Mouse (Mus musculus): ENCODE data around the gene Rnf208. TPM values are rescaled to one million over a fixed set of nuclear protein-coding genes. Genes with fewer than 3 reads are reported as not detected.

Gene Rnf208
- total and polyA plus RNA-seq, 3 experiments: 0.22 to 54.7 (median 18.4) TPM

DNA sequence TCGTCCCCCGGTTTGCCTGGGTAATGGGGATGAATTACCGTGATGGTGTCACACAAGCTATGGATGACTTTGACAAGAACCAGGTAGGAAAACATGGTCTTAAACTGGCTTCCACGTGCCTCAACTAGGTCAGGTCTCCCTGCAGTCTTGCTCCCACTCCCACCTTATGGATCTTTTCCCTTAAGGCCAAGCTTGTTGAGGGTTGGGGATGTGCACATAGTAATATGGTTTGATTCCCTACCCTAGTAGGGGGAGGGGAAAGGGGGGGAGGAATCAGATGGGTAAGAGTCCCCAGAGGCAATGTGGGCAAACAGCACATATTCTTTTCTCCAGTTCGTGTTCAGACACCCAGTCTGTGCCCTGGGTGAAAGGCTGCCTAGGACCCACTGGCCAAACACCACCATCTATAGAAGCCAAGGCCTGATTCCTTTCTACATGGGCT, 20.7 kb upstream of the Rnf208 start:
- Histone ChIP-seq H3K9me3 (replicated peaks) (no peaks in the 10 kb centered on the region), H3K4me1 (ENCODE audit: insufficient read depth, low read depth, low read length) (peaks cover 24% of the 10 kb centered on the region), H3K27me3 (ENCODE audit: insufficient read depth, low read length) (0 out of 2 replicates have a peak, but pooled peaks cover 3% of the 10 kb centered on the region), H3K36me3 (replicated peaks) (peaks cover 30% of the 10 kb centered on the region), H3K4me3 (ENCODE audit: low read depth, low read length) (no peak overlapping the region)
- DNase-seq (ENCODE audit: low spot score) (no peak), ATAC-seq (ENCODE audit: extremely low read depth, insufficient number of reproducible peaks, low FRiP score, poor library complexity, severe bottlenecking) (no peak)
- peak; percentile 89; the same call in 1 of the 2 replicates for TF ChIP-seq POLR2AphosphoS5 (IDR thresholded peaks at IDR 0.05; ENCODE audit: insufficient replicate concordance, low read depth, low read length)
- TF ChIP-seq TAL1 (conservative IDR thresholded peaks at IDR 0.05; ENCODE audit: low read depth, low read length): no peak
- TF ChIP-seq GATA2 (IDR thresholded peaks at IDR 0.05; ENCODE audit: borderline replicate concordance, low read depth, low read length): no peak

DNA sequence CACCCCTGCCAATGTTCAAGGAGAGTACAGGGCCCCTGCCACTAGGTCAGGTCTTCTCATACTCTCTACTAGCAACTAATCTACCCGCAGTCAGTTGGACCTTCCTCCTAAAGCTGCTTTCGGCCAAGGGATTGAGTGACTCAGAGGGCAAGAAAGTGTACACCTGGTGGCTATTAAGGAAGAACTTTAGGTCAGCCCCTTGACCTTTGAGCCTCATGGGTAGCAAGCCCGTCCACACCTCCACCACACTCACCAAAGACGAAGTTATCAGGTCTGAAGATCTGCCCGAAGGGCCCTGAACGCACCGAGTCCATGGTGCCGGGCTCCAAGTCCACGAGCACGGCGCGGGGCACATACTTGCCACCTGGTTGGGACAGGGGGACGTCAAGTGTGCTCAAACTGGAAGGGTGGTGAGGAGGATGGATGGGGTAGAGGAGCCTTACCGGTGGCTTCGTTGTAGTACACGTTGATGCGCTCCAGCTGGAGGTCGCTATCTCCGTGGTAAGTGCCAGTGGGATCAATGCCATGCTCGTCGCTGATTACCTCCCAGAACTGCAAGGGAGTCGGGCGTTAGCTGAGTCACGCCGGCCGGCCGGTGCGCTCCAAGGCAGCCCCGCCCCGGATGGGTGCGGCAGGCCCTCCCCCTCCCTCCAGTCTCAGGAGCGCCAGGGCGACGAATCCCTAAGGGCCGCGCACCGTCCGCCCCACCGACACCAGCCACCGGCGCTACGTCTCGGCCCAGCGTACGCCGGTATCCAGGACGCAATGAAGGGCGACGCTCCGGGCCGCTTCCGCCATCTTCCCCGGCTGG, 18.2 kb upstream of the Rnf208 start:
- no peaks in the 10 kb centered on the region for H3K27me3 ChIP-seq (ENCODE audit: insufficient read depth, low read length)
- H3K9me3 ChIP-seq (replicated peaks): no peaks in the 10 kb centered on the region
- DNase-seq (ENCODE audit: low spot score) (peak; percentile 91), ATAC-seq (ENCODE audit: extremely low read depth, insufficient number of reproducible peaks, low FRiP score, poor library complexity, severe bottlenecking) (no peak)
- peak overlapping the region; percentile 93 for H3K4me3 ChIP-seq (ENCODE audit: low read depth, low read length)
- no peak for TF ChIP-seq GATA1 (IDR thresholded peaks at IDR 0.05; ENCODE audit: borderline replicate concordance, low read length)
- TF ChIP-seq GATA2 (IDR thresholded peaks at IDR 0.05; ENCODE audit: borderline replicate concordance, low read depth, low read length): no peak
- no peak for TF ChIP-seq TAL1 (conservative IDR thresholded peaks at IDR 0.05; ENCODE audit: low read depth, low read length)
- TF ChIP-seq CTCF (IDR thresholded peaks at IDR 0.05; ENCODE audit: low read depth, low read length): no peak
- H3K36me3 ChIP-seq (replicated peaks): peaks cover 34% of the 10 kb centered on the region
- H3K4me1 ChIP-seq (ENCODE audit: insufficient read depth, low read depth, low read length): peaks cover 47% of the 10 kb centered on the region

DNA sequence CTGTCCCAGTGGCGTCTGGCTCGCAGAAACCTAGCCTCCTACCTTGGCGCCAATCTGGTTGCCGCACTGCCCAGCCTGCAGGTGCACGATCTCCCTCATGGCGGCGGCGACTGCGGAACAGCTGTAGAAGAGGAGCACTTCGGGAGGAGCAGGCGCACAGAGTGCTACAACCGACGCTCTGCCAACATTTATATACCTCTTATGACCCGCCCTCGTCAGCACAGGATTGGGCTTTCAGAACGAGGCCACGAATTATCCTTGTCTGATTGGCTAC, 17.6 kb upstream of the Rnf208 start, which contains the start of gene Tubb4b:
Gene Tubb4b (minus strand): TSS at position 211 of the 274 bp plus-strand sequence.
- H3K36me3 ChIP-seq (replicated peaks): peaks cover 34% of the 10 kb centered on the region
- DNase-seq (ENCODE audit: low spot score) (no peak), ATAC-seq (ENCODE audit: extremely low read depth, insufficient number of reproducible peaks, low FRiP score, poor library complexity, severe bottlenecking) (no peak)
- TF ChIP-seq GATA1 (IDR thresholded peaks at IDR 0.05; ENCODE audit: borderline replicate concordance, low read length): no peak
- TF ChIP-seq POLR2AphosphoS5 (IDR thresholded peaks at IDR 0.05; ENCODE audit: insufficient replicate concordance, low read depth, low read length): peak; percentile 99
- H3K4me3 ChIP-seq (ENCODE audit: low read depth, low read length): peak within 1 kb of the TSS; percentile 93
- no peaks in the 10 kb centered on the region for H3K27me3 ChIP-seq (ENCODE audit: insufficient read depth, low read length)
- H3K9me3 ChIP-seq (replicated peaks): no peaks in the 10 kb centered on the region
- H3K4me1 ChIP-seq (ENCODE audit: insufficient read depth, low read depth, low read length): peaks cover 53% of the 10 kb centered on the region

DNA sequence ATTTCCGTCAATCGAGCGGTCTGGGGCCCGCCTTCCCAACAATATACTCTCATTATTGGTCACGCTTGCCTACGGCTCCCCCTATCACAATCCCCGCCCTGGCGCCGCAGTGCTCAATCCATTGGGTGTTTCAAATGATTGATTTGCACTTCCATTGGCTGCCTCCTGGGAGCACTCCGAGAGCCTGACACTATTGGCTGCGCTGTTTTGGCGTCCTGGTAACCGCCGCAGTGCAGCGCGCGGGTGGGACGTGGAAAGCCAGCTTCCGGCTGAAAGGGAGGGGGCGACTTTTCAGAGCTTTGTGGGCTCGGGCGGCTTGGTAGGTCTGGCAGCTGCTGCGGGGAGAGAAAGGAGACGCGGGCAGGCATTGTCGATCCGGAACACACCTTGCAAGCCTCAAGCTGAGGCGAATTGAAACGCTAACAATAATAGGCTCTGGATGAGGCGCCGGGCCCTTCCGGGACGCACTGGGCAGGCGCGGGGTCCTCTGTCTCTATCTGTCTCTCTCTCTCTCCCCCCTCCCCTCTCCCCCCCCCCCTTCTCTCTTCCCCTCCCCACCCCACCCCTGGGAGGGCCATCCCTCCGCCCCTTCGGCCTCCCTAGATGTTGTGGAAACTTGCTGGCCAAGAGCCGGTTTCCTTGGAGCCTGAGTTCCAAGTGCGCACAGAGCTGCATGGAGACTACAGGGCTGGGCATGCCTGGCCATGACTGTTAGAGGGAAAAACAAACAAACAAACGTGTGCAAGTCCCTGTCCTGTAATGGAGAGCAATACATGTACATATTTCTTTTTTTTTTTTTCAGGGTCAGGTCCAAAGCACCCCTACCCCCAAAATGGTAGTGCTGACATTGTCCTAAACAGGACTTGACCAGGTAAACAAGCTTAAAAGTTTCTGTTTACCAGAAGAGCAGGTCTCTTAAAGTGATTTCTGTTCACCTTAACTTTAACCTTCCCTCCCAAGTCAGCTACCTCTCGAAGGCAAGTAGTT, 17.0 kb upstream of the Rnf208 start:
- Histone ChIP-seq H3K4me3 (ENCODE audit: low read depth, low read length) (peak overlapping the region; percentile 93), H3K4me1 (ENCODE audit: insufficient read depth, low read depth, low read length) (peaks cover 59% of the 10 kb centered on the region), H3K27me3 (ENCODE audit: insufficient read depth, low read length) (peaks cover 1% of the 10 kb centered on the region; the same call in 1 of the 2 replicates), H3K36me3 (replicated peaks) (peaks cover 34% of the 10 kb centered on the region), H3K9me3 (replicated peaks) (no peaks in the 10 kb centered on the region)
- DNase-seq (ENCODE audit: low spot score): peak; percentile 99
- TF ChIP-seq GATA2 (IDR thresholded peaks at IDR 0.05; ENCODE audit: borderline replicate concordance, low read depth, low read length) (no peak), CTCF (IDR thresholded peaks at IDR 0.05; ENCODE audit: low read depth, low read length) (no peak), GATA1 (IDR thresholded peaks at IDR 0.05; ENCODE audit: borderline replicate concordance, low read length) (no peak), TAL1 (conservative IDR thresholded peaks at IDR 0.05; ENCODE audit: low read depth, low read length) (no peak), POLR2AphosphoS5 (IDR thresholded peaks at IDR 0.05; ENCODE audit: insufficient replicate concordance, low read depth, low read length) (no peak)
- ATAC-seq (ENCODE audit: extremely low read depth, insufficient number of reproducible peaks, low FRiP score, poor library complexity, severe bottlenecking): peak; percentile 86

DNA sequence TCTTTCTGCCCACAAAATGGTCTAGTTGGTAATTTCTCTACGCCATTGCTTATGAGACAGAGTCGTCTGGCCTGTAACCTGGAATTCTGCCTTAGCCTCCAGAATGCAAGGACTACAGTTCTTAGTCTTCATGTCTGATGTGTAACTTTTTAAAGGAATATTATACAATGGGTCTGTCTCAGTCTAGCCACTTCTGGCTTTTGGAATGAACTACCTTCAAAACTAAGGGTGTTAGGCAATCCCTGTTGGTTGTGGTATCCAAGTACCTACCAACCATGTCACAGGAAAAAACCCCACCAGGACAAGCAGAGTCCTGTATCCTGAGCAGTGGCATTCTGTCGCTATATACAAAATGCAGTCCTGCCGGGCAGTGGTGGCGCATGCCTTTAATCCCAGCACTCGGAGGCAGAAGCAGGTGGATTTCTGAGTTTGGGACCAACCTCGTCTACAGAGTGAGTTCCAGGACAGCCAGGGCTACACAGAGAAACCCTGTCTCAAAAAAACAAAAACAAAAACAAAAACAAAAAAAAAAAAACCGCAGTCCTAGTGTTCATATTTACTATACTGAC, 16.2 kb upstream of the Rnf208 start:
- peaks cover 10% of the 10 kb centered on the region for H3K27me3 ChIP-seq (ENCODE audit: insufficient read depth, low read length)
- H3K4me1 ChIP-seq (ENCODE audit: insufficient read depth, low read depth, low read length): peaks cover 67% of the 10 kb centered on the region
- no peak for ATAC-seq (ENCODE audit: extremely low read depth, insufficient number of reproducible peaks, low FRiP score, poor library complexity, severe bottlenecking)
- peaks cover 31% of the 10 kb centered on the region for H3K36me3 ChIP-seq (replicated peaks)
- no peak for TF ChIP-seq TAL1 (conservative IDR thresholded peaks at IDR 0.05; ENCODE audit: low read depth, low read length)
- no peak for TF ChIP-seq POLR2AphosphoS5 (IDR thresholded peaks at IDR 0.05; ENCODE audit: insufficient replicate concordance, low read depth, low read length)
- TF ChIP-seq GATA2 (IDR thresholded peaks at IDR 0.05; ENCODE audit: borderline replicate concordance, low read depth, low read length): no peak
- no peak for TF ChIP-seq CTCF (IDR thresholded peaks at IDR 0.05; ENCODE audit: low read depth, low read length)
- no peak for TF ChIP-seq GATA1 (IDR thresholded peaks at IDR 0.05; ENCODE audit: borderline replicate concordance, low read length)
- H3K9me3 ChIP-seq (replicated peaks): no peaks in the 10 kb centered on the region
- no peak for DNase-seq (ENCODE audit: low spot score)
- H3K4me3 ChIP-seq (ENCODE audit: low read depth, low read length): peak overlapping the region; percentile 93; the same call in 1 of the 2 replicates

DNA sequence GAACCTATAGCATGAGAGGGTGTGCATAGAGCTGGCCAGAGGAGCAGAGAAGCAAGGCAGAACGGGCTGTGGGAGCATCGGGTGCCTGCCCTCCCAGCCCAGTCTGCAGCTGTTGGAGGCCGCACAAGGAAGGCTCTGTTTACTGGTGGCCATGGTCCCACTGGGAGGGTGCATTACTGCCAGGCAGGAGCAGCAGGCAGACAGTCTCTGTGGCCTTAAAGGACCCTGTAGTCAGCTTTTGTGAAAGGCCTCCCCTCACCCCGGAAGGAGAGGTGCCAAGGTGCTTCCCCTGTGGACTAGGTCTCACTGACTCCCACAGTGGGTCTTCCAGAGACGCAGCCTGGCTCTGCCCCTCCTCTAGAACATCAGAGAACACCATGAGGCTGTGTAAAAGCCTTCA, 15.2 kb upstream of the Rnf208 start:
- peaks cover 69% of the 10 kb centered on the region for H3K4me1 ChIP-seq (ENCODE audit: insufficient read depth, low read depth, low read length)
- DNase-seq (ENCODE audit: low spot score) (no peak), ATAC-seq (ENCODE audit: extremely low read depth, insufficient number of reproducible peaks, low FRiP score, poor library complexity, severe bottlenecking) (no peak)
- H3K36me3 ChIP-seq (replicated peaks): peaks cover 25% of the 10 kb centered on the region
- H3K27me3 ChIP-seq (ENCODE audit: insufficient read depth, low read length): peaks cover 19% of the 10 kb centered on the region
- no peaks in the 10 kb centered on the region for H3K9me3 ChIP-seq (replicated peaks)
- H3K4me3 ChIP-seq (ENCODE audit: low read depth, low read length): no peak overlapping the region
- TF ChIP-seq GATA1 (IDR thresholded peaks at IDR 0.05; ENCODE audit: borderline replicate concordance, low read length): no peak
- no peak for TF ChIP-seq TAL1 (conservative IDR thresholded peaks at IDR 0.05; ENCODE audit: low read depth, low read length)
- TF ChIP-seq CTCF (IDR thresholded peaks at IDR 0.05; ENCODE audit: low read depth, low read length): no peak
- TF ChIP-seq GATA2 (IDR thresholded peaks at IDR 0.05; ENCODE audit: borderline replicate concordance, low read depth, low read length): no peak
- TF ChIP-seq POLR2AphosphoS5 (IDR thresholded peaks at IDR 0.05; ENCODE audit: insufficient replicate concordance, low read depth, low read length): no peak

Data from G1E (cell line).